Mouse (Mus musculus) brown adipose tissue, adult 24 weeks (tissue): ENCODE measurements around the gene Timp3. TPM values are rescaled to one million over a fixed set of nuclear protein-coding genes. Genes with fewer than 3 reads are reported as not detected.

Source experiments
- H3K27ac ChIP-seq: fragments of 200-500 bp; replicated peaks from 2 replicates; pipeline ENCODE4 v1.5.1; 2012; ENCODE audit warnings: low read depth, mild to moderate bottlenecking, low read length
- H3K4me1 ChIP-seq: fragments of 200-500 bp; 2 replicates; pipeline ENCODE4 v1.6.1; 2012; ENCODE audit warnings: low read length, mixed read lengths; ENCODE audit not compliant: control insufficient read depth, insufficient read depth, insufficient read length
- H3K4me3 ChIP-seq: fragments of 200-500 bp; 2 replicates; pipeline ENCODE4 v1.5.1; 2012; ENCODE audit warnings: low read depth, mild to moderate bottlenecking, low read length, moderate library complexity; ENCODE audit not compliant: insufficient read depth
- polyA plus RNA-seq: library from polyadenylated mRNA; stranded (reverse); fragments of >200 nt; gene quantifications from 2 replicates; pipeline ENCODE4 v1.2.4, GENCODE M21; 2012; ENCODE audit not compliant: missing spikeins, insufficient read depth, insufficient read length

The Timp3 gene
- polyA plus RNA-seq, 1 experiment, result 63.4 TPM

DNA sequence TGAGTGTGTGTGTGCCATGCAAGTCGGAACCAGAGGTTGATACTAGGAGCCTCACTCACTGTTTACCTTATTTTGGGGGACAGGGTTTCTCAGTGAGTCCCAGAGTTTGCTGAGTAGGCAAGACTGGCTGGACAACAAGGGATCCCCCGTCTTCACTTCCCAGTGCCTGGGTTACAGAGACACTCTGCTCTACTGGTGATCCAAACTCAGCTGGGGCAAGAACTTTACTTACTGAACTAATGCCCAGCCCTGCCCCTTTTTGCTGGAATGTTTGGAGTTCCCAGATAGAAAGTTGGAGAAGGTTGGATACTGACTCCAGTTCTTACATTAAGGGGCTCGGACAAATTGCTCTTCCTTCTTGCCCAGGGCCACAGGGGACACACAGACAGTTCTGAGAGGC is 89.2 kb downstream of the Timp3 start:
- Histone ChIP-seq H3K4me1 (peaks cover 10% of the 10 kb centered on the region), H3K4me3 (no peak overlapping the region), H3K27ac (no peak overlapping the region)

DNA sequence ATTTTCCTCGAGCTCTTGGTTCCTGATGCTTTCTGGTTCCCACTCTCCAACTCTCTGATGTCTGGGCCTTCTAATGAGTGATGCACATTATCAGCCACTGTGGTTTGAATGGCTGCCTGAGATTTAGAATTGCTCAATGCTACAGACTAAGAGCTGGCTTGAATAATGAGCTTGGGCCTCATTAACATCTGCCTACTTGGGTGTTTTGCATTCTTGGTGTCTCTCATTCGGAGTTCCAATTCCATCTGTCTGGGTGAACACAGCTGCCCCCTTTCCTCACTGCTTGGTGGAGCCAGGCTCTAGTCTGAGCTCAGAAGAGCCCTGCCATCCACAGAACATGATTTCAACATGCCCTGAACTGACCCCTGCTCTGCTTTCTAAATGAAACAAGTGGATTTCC is 89.7 kb downstream of the Timp3 start:
- peaks cover 10% of the 10 kb centered on the region for H3K4me1 ChIP-seq
- H3K27ac ChIP-seq, result no peak overlapping the region
- H3K4me3 ChIP-seq, result no peak overlapping the region

DNA sequence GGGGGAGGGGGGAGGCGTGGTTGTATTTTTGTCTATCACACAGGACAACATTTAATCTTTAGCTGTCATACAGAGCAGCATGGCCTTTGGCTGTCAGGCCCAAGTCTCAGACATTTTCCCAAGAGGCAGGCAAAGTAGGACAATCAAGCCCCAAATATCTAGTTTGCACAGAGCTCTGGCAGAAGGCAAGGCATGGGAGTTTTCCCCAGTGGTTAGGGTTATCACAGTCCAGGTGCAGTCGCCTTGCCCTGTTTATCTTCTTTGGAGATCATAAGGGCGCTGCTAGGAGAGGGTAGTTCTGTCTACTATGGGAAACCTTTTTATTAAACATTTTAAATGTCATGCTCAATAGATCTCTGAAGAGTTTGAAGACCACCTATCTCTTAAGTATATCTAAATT is 92.2 kb downstream of the Timp3 start:
- Histone ChIP-seq H3K4me1 (peaks cover 8% of the 10 kb centered on the region), H3K27ac (no peak overlapping the region), H3K4me3 (no peak overlapping the region)

DNA sequence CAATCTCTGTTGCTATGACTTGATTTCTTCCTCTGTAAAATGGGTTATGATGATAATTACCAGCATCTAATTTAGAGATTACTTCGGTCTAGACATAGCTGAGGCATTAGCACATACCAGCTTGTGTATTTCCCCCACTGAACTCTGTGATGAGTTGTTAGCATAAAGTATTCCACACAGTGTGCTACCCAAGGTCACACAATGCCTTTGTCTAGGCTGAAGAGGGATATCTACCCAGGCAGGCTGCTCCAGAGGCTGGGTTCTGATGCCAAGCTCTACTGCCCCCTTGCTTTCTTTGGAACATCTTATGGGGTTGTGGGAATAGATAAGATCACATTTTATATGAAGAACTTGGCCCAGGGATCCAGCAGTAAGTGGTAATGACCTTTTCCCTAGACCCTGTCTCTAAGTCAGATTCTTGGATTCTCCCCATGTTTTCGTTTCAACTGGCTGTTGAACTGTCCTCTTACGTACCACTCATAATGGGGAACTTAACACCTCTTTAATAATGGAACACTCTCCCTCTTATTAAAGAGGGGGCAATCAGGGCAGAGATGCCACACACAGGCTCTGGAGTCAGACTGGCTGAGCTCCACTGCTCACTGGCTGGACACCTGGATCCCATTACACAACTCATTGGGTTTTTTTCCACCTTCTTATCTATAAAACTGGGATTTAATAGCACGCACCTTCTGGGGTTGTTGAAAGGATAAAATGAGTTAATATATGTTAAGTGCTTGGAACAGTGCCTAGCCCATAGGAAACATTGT is 97.6 kb downstream of the Timp3 start:
- Histone ChIP-seq H3K4me3 (no peak overlapping the region), H3K27ac (no peak overlapping the region), H3K4me1 (no peaks in the 10 kb centered on the region)

DNA sequence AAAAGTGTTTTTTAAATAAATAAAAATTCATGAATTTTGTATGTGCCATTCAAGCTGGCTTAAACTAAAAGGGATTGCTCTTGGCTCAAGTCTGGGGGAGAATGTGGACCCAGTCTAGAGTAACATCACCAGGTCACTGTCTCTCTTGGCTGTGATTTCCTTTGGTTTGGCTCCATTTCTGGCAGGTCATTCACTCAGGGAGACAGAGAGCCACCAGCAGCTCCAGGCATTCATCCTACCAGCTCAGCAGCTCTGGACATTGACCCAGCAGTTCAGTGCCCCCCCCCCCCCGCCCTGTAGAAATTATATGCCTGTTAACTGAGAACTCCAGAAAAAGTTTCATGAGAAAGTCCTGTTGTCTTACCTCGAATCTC is 98.2 kb downstream of the Timp3 start:
- Histone ChIP-seq H3K27ac (no peak overlapping the region), H3K4me1 (no peaks in the 10 kb centered on the region), H3K4me3 (no peak overlapping the region)

Other genes starting within 250 kb of the Timp3 start
- gene Syn3, start 198.5 kb downstream of the Timp3 start, polyA plus RNA-seq, result 0.79 and 0.92 TPM in 2 replicates